ENCODE assay signal across 16 mouse cellular contexts in genomic region chr1:52502296-52502695, GRCm38 (mm10). TPM values are rescaled to one million over a fixed set of nuclear protein-coding genes. Genes with fewer than 3 reads are reported as not detected.
DNase-seq lines count a peak whose midpoint lies in the region; ATAC-seq and TF ChIP-seq lines count a peak whose summit lies in the region.
"Had no signal": no experiment of that assay in that cellular context is flagged by ENCODE, and none has a peak within 500 bp of the region (broad histone marks: within the 10 kb centered on the region; RNA-seq: fewer than 3 reads in every experiment).

No protein-coding gene starts in this region.

- TF ChIP-seq CTCF in layer of hippocampus, adult 2 months (conservative IDR thresholded peaks at IDR 0.05) = no peak

- peak overlapping the region; percentile 25; the same call in 1 of the 2 replicates for H3K27ac ChIP-seq in embryonic facial prominence, embryonic 15.5 days (replicated peaks)
- H3K27ac ChIP-seq in embryonic facial prominence, embryonic 10.5 days (replicated peaks) = no peak overlapping the region
- peak overlapping the region; percentile 44; the same call in 1 of the 2 replicates for H3K27ac ChIP-seq in layer of hippocampus, adult 2 months
- H3K27ac ChIP-seq in forebrain, embryonic 16.5 days (ENCODE audit: low read length) = no peak overlapping the region
- H3K27ac ChIP-seq: hindbrain, embryonic 12.5 days; liver, embryonic 14.5 days had no signal

- H3K9ac ChIP-seq in embryonic facial prominence, embryonic 15.5 days = no peak overlapping the region
- H3K9ac ChIP-seq in forebrain, embryonic 16.5 days (replicated peaks; ENCODE audit: low read depth, low read length) = no peak overlapping the region
- H3K9ac ChIP-seq: heart, embryonic 13.5 days; hindbrain, embryonic 12.5 days; liver, embryonic 14.5 days had no signal

- H3K4me2 ChIP-seq in embryonic facial prominence, embryonic 15.5 days (replicated peaks) = no peak overlapping the region
- no peak overlapping the region for H3K4me2 ChIP-seq in forebrain, embryonic 16.5 days (ENCODE audit: low read length)
- H3K4me2 ChIP-seq: heart, embryonic 13.5 days; hindbrain, embryonic 12.5 days; midbrain, embryonic 11.5 days had no signal

- no peaks in the 10 kb centered on the region for H3K36me3 ChIP-seq in embryonic facial prominence, embryonic 15.5 days
- H3K36me3 ChIP-seq in embryonic facial prominence, embryonic 10.5 days (replicated peaks) = no peaks in the 10 kb centered on the region
- H3K36me3 ChIP-seq in megakaryocyte, embryonic 14.5 days (replicated peaks; ENCODE audit: low read length) = peaks cover 9% of the 10 kb centered on the region
- H3K36me3 ChIP-seq in forebrain, embryonic 16.5 days (ENCODE audit: control insufficient read depth, insufficient read depth) = no peaks in the 10 kb centered on the region
- H3K36me3 ChIP-seq: G1E; heart, embryonic 13.5 days; hindbrain, embryonic 12.5 days had no signal

- peaks cover 11% of the 10 kb centered on the region for H3K4me1 ChIP-seq in embryonic facial prominence, embryonic 15.5 days
- H3K4me1 ChIP-seq in embryonic facial prominence, embryonic 10.5 days = peaks cover 4% of the 10 kb centered on the region; the same call in 1 of the 2 replicates
- H3K4me1 ChIP-seq in megakaryocyte, embryonic 14.5 days = peaks cover 42% of the 10 kb centered on the region
- H3K4me1 ChIP-seq in forebrain, embryonic 16.5 days (replicated peaks; ENCODE audit: control insufficient read depth, insufficient read depth, low read length) = no peaks in the 10 kb centered on the region
- H3K4me1 ChIP-seq: hindbrain, embryonic 12.5 days had no signal

- no peak for ATAC-seq in embryonic facial prominence, embryonic 15.5 days (ENCODE audit: insufficient number of reproducible peaks, low FRiP score, low TSS enrichment, low read depth)
- ATAC-seq in megakaryocyte, adult 5-6 weeks (ENCODE audit: poor library complexity, severe bottlenecking) = no peak
- no peak for ATAC-seq in forebrain, embryonic 16.5 days
- ATAC-seq: forebrain, embryonic 14.5 days had no signal

- no peak for DNase-seq in embryonic facial prominence, embryonic 10.5 days (ENCODE audit: low spot score)
- no peak for DNase-seq in layer of hippocampus, adult 2 months (ENCODE audit: low spot score in 2 of 2)
- no peak for DNase-seq in layer of hippocampus, postnatal 10 days (ENCODE audit: low spot score in 2 of 2)
- no peak for DNase-seq in kidney, adult 18-20 months
- DNase-seq: adrenal gland, postnatal 25 days; right cerebral cortex, postnatal 4 days had no signal

- no peaks in the 10 kb centered on the region for H3K9me3 ChIP-seq in embryonic facial prominence, embryonic 15.5 days (replicated peaks)
- H3K9me3 ChIP-seq in embryonic facial prominence, embryonic 10.5 days = no peaks in the 10 kb centered on the region
- peaks cover 3% of the 10 kb centered on the region; the same call in 1 of the 2 replicates for H3K9me3 ChIP-seq in megakaryocyte, embryonic 14.5 days
- H3K9me3 ChIP-seq in forebrain, embryonic 16.5 days (ENCODE audit: control insufficient read depth, low read length) = no peaks in the 10 kb centered on the region
- H3K9me3 ChIP-seq: heart, embryonic 13.5 days; hindbrain, embryonic 12.5 days had no signal

- WGBS in embryonic facial prominence, embryonic 15.5 days = 33% methylated on average over 4 of the region's 4 CpGs
- 75% methylated on average over 4 of the region's 4 CpGs for WGBS in embryonic facial prominence, embryonic 10.5 days
- 56% methylated on average over 4 of the region's 4 CpGs for WGBS in forebrain, embryonic 16.5 days

- no peak overlapping the region for H3K4me3 ChIP-seq in embryonic facial prominence, embryonic 15.5 days (replicated peaks)
- no peak overlapping the region for H3K4me3 ChIP-seq in embryonic facial prominence, embryonic 10.5 days
- H3K4me3 ChIP-seq in layer of hippocampus, adult 2 months = no peak overlapping the region
- peak overlapping the region; percentile 97 for H3K4me3 ChIP-seq in megakaryocyte, embryonic 14.5 days (replicated peaks)
- H3K4me3 ChIP-seq in forebrain, embryonic 16.5 days (replicated peaks; ENCODE audit: low read length) = no peak overlapping the region
- H3K4me3 ChIP-seq: heart, embryonic 13.5 days; hindbrain, embryonic 12.5 days had no signal

- H3K27me3 ChIP-seq in embryonic facial prominence, embryonic 15.5 days = no peaks in the 10 kb centered on the region
- peaks cover 16% of the 10 kb centered on the region for H3K27me3 ChIP-seq in embryonic facial prominence, embryonic 10.5 days (replicated peaks; ENCODE audit: low read depth, poor library complexity, severe bottlenecking)
- no peaks in the 10 kb centered on the region for H3K27me3 ChIP-seq in megakaryocyte, embryonic 14.5 days (replicated peaks)
- no peaks in the 10 kb centered on the region for H3K27me3 ChIP-seq in forebrain, embryonic 16.5 days (replicated peaks; ENCODE audit: control insufficient read depth, insufficient read depth, low read length)
- H3K27me3 ChIP-seq: heart, embryonic 13.5 days; hindbrain, embryonic 12.5 days had no signal

RNA-seq across cellular contexts. Expression of gene Nab1, which starts 1.8 kb away (rescaled TPM):
- 25.9 and 26.3 TPM in 2 replicates for polyA plus RNA-seq in embryonic facial prominence, embryonic 15.5 days (2015; fragmentation: Nextera tagmentation; extraction: Ambion mirVana)
- 4.5 TPM in 2 replicates for polyA plus RNA-seq in embryonic facial prominence, embryonic 10.5 days (2016; fragmentation: Nextera tagmentation; extraction: Ambion mirVana)
- total RNA-seq in layer of hippocampus, adult 2 months (2021) = 10 to 100 TPM; 31.0 to 32.2 TPM
- total RNA-seq in layer of hippocampus, postnatal 10 days (2021) = 10 to 100 TPM; 31.2 to 32.2 TPM
- polyA plus RNA-seq in megakaryocyte, embryonic 14.5 days (2012; ENCODE audit: insufficient read depth, low replicate concordance) = 15.6 and 68.2 TPM in 2 replicates
- 72.0 and 80.2 TPM in 2 replicates for total RNA-seq in megakaryocyte, adult 5-6 weeks (2015)
- 63.0 and 65.6 TPM in 2 replicates for total RNA-seq in megakaryocyte, adult 5-6 weeks (2017)
- polyA plus RNA-seq in forebrain, embryonic 16.5 days (2015; fragmentation: Nextera tagmentation; extraction: Ambion mirVana) = 11.8 and 13.0 TPM in 2 replicates

Comparison
In these comparisons a context has a peak if more than half of its experiments do, and no peak if none do; other contexts are left out.
1. H3K27ac ChIP-seq: peak in embryonic facial prominence, embryonic 15.5 days (single experiment) and layer of hippocampus, adult 2 months (single experiment); none in embryonic facial prominence, embryonic 10.5 days (single experiment) and forebrain, embryonic 16.5 days (single experiment).